Mouse (Mus musculus) embryonic facial prominence, embryonic 11.5 days (tissue): ENCODE results near the gene Gm9945. TPM values are rescaled to one million over a fixed set of nuclear protein-coding genes. Genes with fewer than 3 reads are reported as not detected.

Source experiments
- ATAC-seq: fragments of 200-750 bp; cut with Nextera tagmentation; replicated peaks from 2 replicates; pipeline ENCODE4 v1.8.0; 2017; ENCODE audit warnings: low read depth; ENCODE audit not compliant: insufficient number of reproducible peaks, low FRiP score, low TSS enrichment
- DNase-seq: peaks from one replicate; pipeline ENCODE4 v3.0.0-alpha.2; 2015; ENCODE audit warnings: low spot score
- H3K27ac ChIP-seq: fragments of 300-500 bp; sonication (generic); replicated peaks from 2 replicates; pipeline ENCODE4 v1.5.1; 2014; ENCODE audit warnings: mild to moderate bottlenecking, low read depth, low read length, control low read depth
- H3K27me3 ChIP-seq: fragments of 300-500 bp; sonication (generic); 2 replicates; pipeline ENCODE4 v1.6.1; 2014; ENCODE audit warnings: mild to moderate bottlenecking, low read length, moderate library complexity, mixed read lengths; ENCODE audit not compliant: control insufficient read depth, insufficient read depth
- H3K36me3 ChIP-seq: fragments of 300-500 bp; sonication (generic); replicated peaks from 2 replicates; pipeline ENCODE4 v1.6.1; 2014; ENCODE audit warnings: low read depth, mild to moderate bottlenecking, low read length, moderate library complexity, mixed read lengths; ENCODE audit not compliant: control insufficient read depth, insufficient read depth
- H3K4me1 ChIP-seq: fragments of 300-500 bp; sonication (generic); 2 replicates; pipeline ENCODE4 v1.6.1; 2014; ENCODE audit warnings: low read length, mixed read lengths; ENCODE audit not compliant: control insufficient read depth, insufficient read depth
- H3K4me2 ChIP-seq: fragments of 300-500 bp; sonication (generic); 2 replicates; pipeline ENCODE4 v1.6.1; 2014; ENCODE audit warnings: low read depth, mild to moderate bottlenecking, control low read depth, low read length, moderate library complexity
- H3K4me3 ChIP-seq: fragments of 300-500 bp; sonication (generic); 2 replicates; pipeline ENCODE4 v1.5.1; 2014; ENCODE audit warnings: low read depth, low read length, control low read depth
- H3K9ac ChIP-seq: fragments of 300-500 bp; sonication (generic); replicated peaks from 2 replicates; pipeline ENCODE4 v1.6.1; 2014; ENCODE audit warnings: mild to moderate bottlenecking, control low read depth, low read length
- H3K9me3 ChIP-seq: fragments of 300-500 bp; sonication (generic); replicated peaks from 2 replicates; pipeline ENCODE4 v1.6.1; 2016; ENCODE audit warnings: mild to moderate bottlenecking, low read length, inconsistent platforms, mixed read lengths; ENCODE audit not compliant: control insufficient read depth
- WGBS: fragments of 180-500 bp; shearing (Covaris S2); extraction: QIAGEN DNeasy Blood & Tissue Kit; methylation state at CpG from one replicate; pipeline ENCODE4 v1.1.7; 2014; 5-methylcytosine and 5-hydroxymethylcytosine counted together
- polyA plus RNA-seq: library from polyadenylated mRNA; unstranded; fragments of >200 nt; fragmentation: Nextera tagmentation; extraction: Ambion mirVana; gene quantifications from 2 replicates; pipeline ENCODE4 v1.2.1, GENCODE M21; 2014

Gm9945 gene
- polyA plus RNA-seq, 1 experiment from 2014 or later: not detected

GRCm38 (mm10) chr11:53489007-53489406 is 9.0 kb downstream of the Gm9945 start:
- no peak overlapping the region for H3K9ac ChIP-seq
- ATAC-seq (no peak), DNase-seq (no peak)
- H3K36me3 ChIP-seq: no peaks in the 10 kb centered on the region
- no peaks in the 10 kb centered on the region for H3K9me3 ChIP-seq
- no peak overlapping the region for H3K27ac ChIP-seq
- H3K4me3 ChIP-seq: no peak overlapping the region
- 94% methylated on average over 5 of the region's 5 CpGs for WGBS
- no peaks in the 10 kb centered on the region for H3K27me3 ChIP-seq
- no peak overlapping the region for H3K4me2 ChIP-seq
- peaks cover 4% of the 10 kb centered on the region for H3K4me1 ChIP-seq

- Histone ChIP-seq H3K4me1 (peaks cover 4% of the 10 kb centered on the region), H3K9me3 (no peaks in the 10 kb centered on the region), H3K9ac (no peak overlapping the region), H3K4me3 (no peak overlapping the region), H3K27ac (no peak overlapping the region), H3K27me3 (no peaks in the 10 kb centered on the region), H3K4me2 (no peak overlapping the region), H3K36me3 (no peaks in the 10 kb centered on the region)
- ATAC-seq: no peak
- DNase-seq: no peak
- 60% methylated on average over 9 of the region's 9 CpGs for WGBS
Observed at GRCm38 (mm10) chr11:53489421-53489820, 9.5 kb downstream of the Gm9945 start.

- Histone ChIP-seq H3K9me3 (no peaks in the 10 kb centered on the region), H3K36me3 (no peaks in the 10 kb centered on the region), H3K9ac (no peak overlapping the region), H3K27me3 (no peaks in the 10 kb centered on the region), H3K27ac (no peak overlapping the region), H3K4me2 (no peak overlapping the region), H3K4me1 (peaks cover 1% of the 10 kb centered on the region), H3K4me3 (no peak overlapping the region)
- WGBS: 10% methylated on average over 8 of the region's 8 CpGs
- ATAC-seq: no peak
- DNase-seq: peak; percentile 57
Observed at GRCm38 (mm10) chr11:53491954-53492401, 12.0 kb downstream of the Gm9945 start.

GRCm38 (mm10) chr11:53493243-53493955 is 13.4 kb downstream of the Gm9945 start:
- no peak overlapping the region for H3K4me3 ChIP-seq
- DNase-seq (no peak), ATAC-seq (no peak)
- no peak overlapping the region for H3K4me2 ChIP-seq
- 22% methylated on average over 3 of the region's 3 CpGs for WGBS
- H3K9ac ChIP-seq: no peak overlapping the region
- no peaks in the 10 kb centered on the region; the same call in 1 of the 2 replicates for H3K4me1 ChIP-seq
- no peaks in the 10 kb centered on the region for H3K36me3 ChIP-seq
- no peak overlapping the region for H3K27ac ChIP-seq
- no peaks in the 10 kb centered on the region for H3K27me3 ChIP-seq
- no peaks in the 10 kb centered on the region for H3K9me3 ChIP-seq

- Histone ChIP-seq H3K27me3 (no peaks in the 10 kb centered on the region), H3K27ac (no peak overlapping the region)
- 37% methylated on average over 6 of the region's 6 CpGs for WGBS
Observed at GRCm38 (mm10) chr11:53495417-53495816, 15.5 kb downstream of the Gm9945 start.

GRCm38 (mm10) chr11:53496946-53497345 is 17.0 kb downstream of the Gm9945 start:
- Histone ChIP-seq H3K4me2 (no peak overlapping the region), H3K36me3 (no peaks in the 10 kb centered on the region), H3K9ac (no peak overlapping the region), H3K4me1 (no peaks in the 10 kb centered on the region; the same call in 1 of the 2 replicates), H3K9me3 (no peaks in the 10 kb centered on the region), H3K27ac (no peak overlapping the region), H3K27me3 (no peaks in the 10 kb centered on the region), H3K4me3 (no peak overlapping the region)
- 75% methylated on average over 6 of the region's 6 CpGs for WGBS
- ATAC-seq (no peak), DNase-seq (no peak)

More at GRCm38 (mm10) chr11:53495417-53495816, 15.5 kb downstream of the Gm9945 start:
- DNase-seq (no peak), ATAC-seq (no peak)
- H3K4me3 ChIP-seq: no peak overlapping the region
- no peak overlapping the region for H3K9ac ChIP-seq
- H3K36me3 ChIP-seq: no peaks in the 10 kb centered on the region
- no peaks in the 10 kb centered on the region; the same call in 1 of the 2 replicates for H3K4me1 ChIP-seq
- no peak overlapping the region for H3K4me2 ChIP-seq
- H3K9me3 ChIP-seq: no peaks in the 10 kb centered on the region

GRCm38 (mm10) chr11:53500569-53500968 is 20.6 kb downstream of the Gm9945 start:
- no peaks in the 10 kb centered on the region for H3K27me3 ChIP-seq
- peak overlapping the region; percentile 20; the same call in 1 of the 2 replicates for H3K4me2 ChIP-seq
- no peaks in the 10 kb centered on the region for H3K9me3 ChIP-seq
- H3K4me1 ChIP-seq: no peaks in the 10 kb centered on the region; the same call in 1 of the 2 replicates
- peak; percentile 62 for DNase-seq
- 12% methylated on average over 11 of the region's 11 CpGs for WGBS
- H3K4me3 ChIP-seq: no peak overlapping the region
- no peak overlapping the region; the same call in 1 of the 2 replicates for H3K9ac ChIP-seq
- no peaks in the 10 kb centered on the region for H3K36me3 ChIP-seq
- ATAC-seq: no peak
- no peak overlapping the region for H3K27ac ChIP-seq

- ATAC-seq: no peak
- Histone ChIP-seq H3K4me2 (no peak overlapping the region), H3K36me3 (no peaks in the 10 kb centered on the region), H3K4me1 (no peaks in the 10 kb centered on the region), H3K27ac (no peak overlapping the region), H3K27me3 (no peaks in the 10 kb centered on the region), H3K4me3 (no peak overlapping the region), H3K9ac (no peak overlapping the region), H3K9me3 (no peaks in the 10 kb centered on the region)
- DNase-seq: no peak
- 84% methylated on average over 8 of the region's 8 CpGs for WGBS
Observed at GRCm38 (mm10) chr11:53502039-53502765, 22.2 kb downstream of the Gm9945 start.
